Mouse (Mus musculus) neural tube, embryonic 15.5 days (tissue): ENCODE data around the gene Kiz. TPM values are rescaled to one million over a fixed set of nuclear protein-coding genes. Genes with fewer than 3 reads are reported as not detected.

Experiments
- ATAC-seq: fragments of 200-750 bp; cut with Nextera tagmentation; 2 replicates; pipeline ENCODE4 v1.8.0; 2017; ENCODE audit warnings: mild to moderate bottlenecking, moderate TSS enrichment, moderate library complexity; ENCODE audit not compliant: low FRiP score
- H3K27ac ChIP-seq: fragments of 300-500 bp; sonication (generic); replicated peaks from 2 replicates; pipeline ENCODE4 v1.5.1; 2015; ENCODE audit warnings: mild to moderate bottlenecking, inconsistent platforms
- H3K27me3 ChIP-seq: fragments of 300-500 bp; sonication (generic); replicated peaks from 2 replicates; pipeline ENCODE4 v1.6.1; 2015; ENCODE audit warnings: inconsistent platforms
- H3K36me3 ChIP-seq: fragments of 300-500 bp; sonication (generic); 2 replicates; pipeline ENCODE4 v1.6.1; 2015; ENCODE audit warnings: inconsistent platforms
- H3K4me1 ChIP-seq: fragments of 300-500 bp; sonication (generic); 2 replicates; pipeline ENCODE4 v1.6.1; 2015; ENCODE audit warnings: inconsistent platforms
- H3K4me2 ChIP-seq: fragments of 300-500 bp; sonication (generic); 2 replicates; pipeline ENCODE4 v1.6.1; 2015; ENCODE audit warnings: inconsistent platforms, mild to moderate bottlenecking, moderate library complexity
- H3K4me3 ChIP-seq: fragments of 300-500 bp; sonication (generic); replicated peaks from 2 replicates; pipeline ENCODE4 v1.5.1; 2015; ENCODE audit warnings: mild to moderate bottlenecking, inconsistent platforms
- H3K9ac ChIP-seq: fragments of 300-500 bp; sonication (generic); replicated peaks from 2 replicates; pipeline ENCODE4 v1.6.1; 2015; ENCODE audit warnings: mild to moderate bottlenecking, inconsistent platforms
- H3K9me3 ChIP-seq: fragments of 300-500 bp; sonication (generic); replicated peaks from 2 replicates; pipeline ENCODE4 v1.6.1; 2016; ENCODE audit warnings: inconsistent platforms
- WGBS: fragments of 180-500 bp; shearing (Covaris S2); methylation state at CpG from one replicate; pipeline ENCODE4 v1.1.7; 2015; ENCODE audit warnings: mixed read lengths; 5-methylcytosine and 5-hydroxymethylcytosine counted together
- polyA plus RNA-seq: library from polyadenylated mRNA; unstranded; fragments of >200 nt; fragmentation: Nextera tagmentation; extraction: Ambion mirVana; gene quantifications from 2 replicates; pipeline ENCODE4 v1.2.1, GENCODE M21; 2015

Kiz gene
- polyA plus RNA-seq, 1 experiment from 2014 or later, result 25.3 TPM

DNA sequence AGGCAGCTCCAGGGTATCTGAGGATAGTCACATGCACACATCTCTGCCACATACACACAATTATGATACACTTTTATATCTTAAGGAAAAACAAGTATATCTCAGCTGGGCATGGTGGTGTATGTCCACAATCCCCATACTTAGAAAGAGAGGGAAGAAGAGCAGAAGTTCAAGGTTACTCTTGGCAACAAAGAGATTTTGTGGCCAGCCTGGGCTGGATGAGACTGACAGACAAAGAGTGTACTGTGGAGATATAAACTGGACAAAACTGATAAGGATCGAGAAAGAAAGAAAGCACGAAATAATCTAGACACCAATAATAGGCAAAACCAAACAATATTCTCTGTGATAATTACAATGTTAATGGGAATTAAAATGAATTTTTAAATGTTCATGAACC, 151.6 kb downstream of the Kiz start:
- 87% methylated on average over 2 of the region's 2 CpGs for WGBS
- no peak overlapping the region for H3K4me3 ChIP-seq
- no peaks in the 10 kb centered on the region for H3K9me3 ChIP-seq
- H3K27ac ChIP-seq, result no peak overlapping the region
- H3K4me1 ChIP-seq, result peaks cover 9% of the 10 kb centered on the region
- H3K36me3 ChIP-seq, result no peaks in the 10 kb centered on the region
- ATAC-seq, result no peak
- no peak overlapping the region for H3K9ac ChIP-seq
- H3K4me2 ChIP-seq, result no peak overlapping the region
- no peaks in the 10 kb centered on the region for H3K27me3 ChIP-seq

DNA sequence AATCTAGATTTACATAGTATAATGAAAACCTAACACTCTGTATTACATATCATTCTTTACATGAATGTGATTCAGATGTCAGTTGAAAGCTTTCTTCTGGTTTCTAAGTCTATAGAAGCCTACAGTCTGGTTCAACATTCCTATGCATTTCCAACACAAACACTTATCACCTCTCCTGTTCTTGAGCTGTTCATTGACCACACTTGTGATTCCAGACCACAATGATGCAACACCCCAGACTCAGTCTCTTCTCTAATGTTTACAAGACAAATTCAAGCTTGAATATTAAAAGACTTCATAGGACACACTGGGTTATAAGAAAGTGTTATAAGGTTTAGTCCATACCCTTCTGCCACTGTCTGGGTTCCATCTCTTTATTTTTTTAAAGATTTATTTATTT, 153.4 kb downstream of the Kiz start:
- Histone ChIP-seq H3K9ac (no peak overlapping the region), H3K36me3 (no peaks in the 10 kb centered on the region), H3K4me1 (peaks cover 13% of the 10 kb centered on the region), H3K27ac (no peak overlapping the region), H3K9me3 (no peaks in the 10 kb centered on the region), H3K4me3 (no peak overlapping the region), H3K27me3 (no peaks in the 10 kb centered on the region), H3K4me2 (no peak overlapping the region)
- no peak for ATAC-seq

DNA sequence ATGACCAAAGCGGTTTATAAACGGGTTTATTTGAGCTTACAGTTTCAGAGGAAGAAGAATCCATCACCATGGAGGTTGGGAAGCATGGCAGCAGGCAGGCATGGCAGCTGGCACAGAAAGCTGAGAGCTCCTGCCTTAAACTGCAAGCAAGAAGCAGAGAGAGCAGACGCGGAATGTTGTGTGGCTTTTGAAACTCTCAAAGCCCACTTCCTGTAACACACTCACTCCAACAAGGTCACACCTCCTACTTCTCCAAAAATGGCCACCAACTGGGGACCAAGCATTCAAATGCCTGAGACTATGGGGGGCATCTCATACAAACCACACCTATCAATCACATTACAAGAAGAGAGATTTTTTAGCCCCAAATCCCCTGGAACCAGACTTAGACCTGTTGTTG, 154.5 kb downstream of the Kiz start:
- Histone ChIP-seq H3K27ac (no peak overlapping the region), H3K4me3 (no peak overlapping the region), H3K27me3 (no peaks in the 10 kb centered on the region), H3K4me1 (peaks cover 23% of the 10 kb centered on the region), H3K4me2 (no peak overlapping the region), H3K9ac (no peak overlapping the region), H3K36me3 (no peaks in the 10 kb centered on the region), H3K9me3 (no peaks in the 10 kb centered on the region)
- no peak for ATAC-seq
- 95% methylated on average over 4 of the region's 4 CpGs for WGBS

DNA sequence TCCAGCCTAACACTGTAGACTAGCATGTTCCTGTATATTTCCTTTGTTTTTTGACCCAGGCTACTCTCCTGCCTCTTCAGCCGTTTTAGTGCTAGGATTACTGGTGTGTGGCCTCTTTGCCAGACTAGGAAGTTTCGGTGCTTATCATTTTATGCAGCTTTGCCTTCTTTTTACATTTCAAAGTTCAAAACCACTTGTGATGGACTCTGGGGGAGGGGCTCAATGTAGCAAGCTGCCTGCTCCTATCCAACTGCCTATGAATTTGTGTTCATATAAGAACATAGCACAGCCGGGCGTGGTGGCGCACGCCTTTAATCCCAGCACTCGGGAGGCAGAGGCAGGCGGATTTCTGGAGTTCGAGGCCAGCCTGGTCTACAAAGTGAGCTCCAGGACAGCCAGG, 155.3 kb downstream of the Kiz start:
- no peaks in the 10 kb centered on the region for H3K36me3 ChIP-seq
- no peak for ATAC-seq
- WGBS, result 97% methylated on average over 9 of the region's 9 CpGs

DNA sequence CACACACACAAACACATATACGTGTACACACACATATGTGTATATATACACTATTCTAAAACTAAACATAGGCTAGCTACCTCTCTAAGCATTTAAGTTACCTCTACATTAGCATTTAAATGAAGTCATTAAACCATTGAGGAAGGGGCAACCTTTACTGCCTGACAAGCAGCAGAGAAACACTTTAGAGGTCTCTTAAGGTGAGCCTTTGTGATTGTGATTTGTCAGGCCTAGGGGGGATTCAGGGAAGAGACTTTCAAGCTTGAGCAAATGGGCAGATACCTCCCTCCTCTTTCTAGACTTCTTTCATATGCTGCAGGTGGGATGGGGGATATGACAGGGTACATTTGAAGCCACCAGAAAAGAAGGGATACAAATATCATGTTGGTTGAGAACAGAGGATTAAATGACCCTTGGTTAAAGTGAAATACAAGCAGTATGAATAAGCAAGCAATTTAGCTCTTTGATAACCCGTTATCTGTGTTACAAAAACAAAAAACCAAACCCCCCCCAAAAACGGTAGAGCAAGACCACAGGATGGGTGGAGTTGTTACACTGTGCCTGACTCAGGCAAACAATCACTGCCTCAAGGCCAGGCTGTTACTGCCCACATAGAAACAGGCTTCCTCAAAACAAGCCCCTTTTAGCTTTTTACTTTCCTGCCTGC, 155.9 kb downstream of the Kiz start:
- Histone ChIP-seq H3K9me3 (no peaks in the 10 kb centered on the region), H3K36me3 (no peaks in the 10 kb centered on the region), H3K4me2 (peak overlapping the region; percentile 69), H3K27me3 (no peaks in the 10 kb centered on the region), H3K4me1 (peaks cover 24% of the 10 kb centered on the region), H3K27ac (peak overlapping the region; percentile 96), H3K9ac (peak overlapping the region; percentile 73; the same call in 1 of the 2 replicates), H3K4me3 (peak overlapping the region; percentile 80)
- WGBS, result 70% methylated on average over 3 of the region's 3 CpGs
- ATAC-seq, result no peak

More for the DNA sequence above, 155.3 kb downstream of the Kiz start:
- no peak overlapping the region for H3K27ac ChIP-seq
- H3K27me3 ChIP-seq, result no peaks in the 10 kb centered on the region
- H3K9ac ChIP-seq, result no peak overlapping the region
- H3K4me1 ChIP-seq, result peaks cover 24% of the 10 kb centered on the region
- no peak overlapping the region for H3K4me3 ChIP-seq
- no peak overlapping the region for H3K4me2 ChIP-seq
- no peaks in the 10 kb centered on the region for H3K9me3 ChIP-seq

DNA sequence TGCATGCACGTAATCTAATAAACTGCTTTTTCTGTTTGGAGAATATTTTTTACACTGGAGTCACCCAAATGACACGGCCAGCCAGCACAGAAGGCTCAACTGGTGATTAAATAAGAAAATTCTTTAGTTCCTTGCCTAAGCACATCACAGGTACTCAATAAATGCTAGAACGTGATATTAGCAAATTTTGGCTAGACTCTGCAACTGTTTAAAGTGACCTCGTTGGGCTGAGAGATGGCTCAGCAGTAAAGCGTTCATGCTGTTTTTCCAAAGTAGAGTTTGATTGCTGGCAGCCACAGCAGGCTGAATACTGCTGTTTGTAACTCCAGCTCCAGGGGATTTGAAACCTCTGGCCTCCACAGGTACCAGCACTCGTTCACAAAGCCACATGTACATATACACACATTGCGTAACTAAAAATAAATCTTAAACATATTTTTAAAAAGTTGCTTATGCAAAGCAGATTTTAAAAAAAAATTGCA, 156.5 kb downstream of the Kiz start:
- Histone ChIP-seq H3K36me3 (no peaks in the 10 kb centered on the region), H3K27me3 (no peaks in the 10 kb centered on the region), H3K4me2 (peak overlapping the region; percentile 69), H3K9ac (peak overlapping the region; percentile 73), H3K27ac (peak overlapping the region; percentile 96), H3K4me3 (peak overlapping the region; percentile 80), H3K4me1 (peaks cover 24% of the 10 kb centered on the region), H3K9me3 (no peaks in the 10 kb centered on the region)
- 45% methylated on average over 7 of the region's 7 CpGs for WGBS
- ATAC-seq, result peak; percentile 10; the same call in 1 of the 2 replicates

DNA sequence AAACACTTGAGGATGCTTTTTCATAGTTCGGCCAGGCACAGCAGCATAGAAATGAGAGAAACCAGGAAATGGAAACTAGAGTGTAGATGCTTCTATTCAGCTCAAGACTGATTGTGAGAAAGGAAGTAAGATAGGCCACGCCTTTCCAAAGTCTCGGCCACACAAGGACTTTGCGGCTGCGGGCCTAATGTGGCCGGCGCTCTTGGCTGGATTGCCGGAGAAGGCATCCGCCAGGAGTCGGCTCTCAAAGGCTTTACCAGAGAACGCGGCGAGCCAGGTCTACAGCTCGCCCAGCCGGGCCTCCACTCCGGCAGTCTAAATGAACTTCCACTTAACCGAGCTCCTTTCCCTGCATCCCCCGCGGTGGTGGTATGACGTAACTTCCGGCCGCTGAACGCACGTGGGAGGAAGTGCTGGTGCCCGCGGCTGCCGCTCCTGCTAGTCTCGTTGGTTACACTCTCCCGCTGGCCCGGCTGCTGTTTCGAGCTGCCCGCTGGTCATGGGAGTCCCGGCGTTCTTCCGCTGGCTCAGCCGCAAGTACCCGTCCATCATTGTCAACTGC, 157.0 kb downstream of the Kiz start, which contains the start of gene Xrn2:
Xrn2 (plus strand) TSS at position 374 of the 562 bp plus-strand sequence.
- under 1% methylated on average over 37 of the region's 37 CpGs for WGBS
- Histone ChIP-seq H3K27ac (peak within 1 kb of the TSS; percentile 96), H3K4me2 (peak within 1 kb of the TSS; percentile 69), H3K27me3 (no peaks in the 10 kb centered on the region), H3K36me3 (no peaks in the 10 kb centered on the region), H3K9ac (peak within 1 kb of the TSS; percentile 73), H3K4me3 (peak within 1 kb of the TSS; percentile 80), H3K4me1 (peaks cover 24% of the 10 kb centered on the region), H3K9me3 (no peaks in the 10 kb centered on the region)
- peak; percentile 98 for ATAC-seq

DNA sequence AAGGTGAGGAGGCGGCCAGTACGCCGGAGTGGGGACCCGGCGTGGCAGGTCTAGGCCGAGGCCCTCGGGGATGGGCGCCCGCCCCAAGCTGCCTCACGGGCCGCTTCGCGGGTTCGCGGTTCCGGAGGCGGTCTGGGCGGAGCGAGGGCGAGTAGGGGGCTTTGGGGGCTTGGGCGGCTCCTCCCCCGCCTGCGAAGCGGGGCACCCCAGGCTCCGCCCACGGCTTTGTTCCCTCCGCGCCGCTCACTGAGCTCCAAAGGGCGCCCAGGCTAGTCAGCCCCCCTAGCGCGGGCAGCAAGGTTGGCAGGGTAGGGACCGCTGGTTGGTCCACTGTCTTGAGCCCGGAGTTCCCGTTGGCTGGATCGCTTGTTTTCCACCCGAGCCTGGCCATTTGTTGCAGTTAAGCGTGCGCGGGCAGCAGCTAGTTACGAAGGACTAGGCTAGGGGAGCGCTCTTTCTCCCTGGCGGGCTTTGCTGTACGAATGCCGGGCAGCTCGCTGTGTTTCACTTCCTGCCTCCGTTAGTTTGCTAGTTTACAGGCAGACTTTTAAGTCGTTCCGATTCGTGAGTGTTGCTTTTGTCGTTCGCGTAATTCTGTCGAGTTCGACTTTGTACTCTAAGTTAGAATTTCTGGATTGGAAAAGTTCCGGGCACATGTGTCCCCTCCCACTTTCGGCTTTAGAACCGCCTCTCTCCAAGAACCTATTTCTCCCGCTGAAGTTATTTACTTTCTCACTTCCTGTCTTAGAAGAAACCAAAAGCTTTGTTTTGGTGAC, 157.7 kb downstream of the Kiz start:
- peak overlapping the region; percentile 96 for H3K27ac ChIP-seq
- H3K9me3 ChIP-seq, result no peaks in the 10 kb centered on the region
- H3K27me3 ChIP-seq, result no peaks in the 10 kb centered on the region
- H3K36me3 ChIP-seq, result no peaks in the 10 kb centered on the region
- peak overlapping the region; percentile 80 for H3K4me3 ChIP-seq
- H3K9ac ChIP-seq, result peak overlapping the region; percentile 73
- ATAC-seq, result peak; percentile 89
- WGBS, result under 1% methylated on average over 56 of the region's 59 CpGs
- peaks cover 24% of the 10 kb centered on the region for H3K4me1 ChIP-seq
- H3K4me2 ChIP-seq, result peak overlapping the region; percentile 69

DNA sequence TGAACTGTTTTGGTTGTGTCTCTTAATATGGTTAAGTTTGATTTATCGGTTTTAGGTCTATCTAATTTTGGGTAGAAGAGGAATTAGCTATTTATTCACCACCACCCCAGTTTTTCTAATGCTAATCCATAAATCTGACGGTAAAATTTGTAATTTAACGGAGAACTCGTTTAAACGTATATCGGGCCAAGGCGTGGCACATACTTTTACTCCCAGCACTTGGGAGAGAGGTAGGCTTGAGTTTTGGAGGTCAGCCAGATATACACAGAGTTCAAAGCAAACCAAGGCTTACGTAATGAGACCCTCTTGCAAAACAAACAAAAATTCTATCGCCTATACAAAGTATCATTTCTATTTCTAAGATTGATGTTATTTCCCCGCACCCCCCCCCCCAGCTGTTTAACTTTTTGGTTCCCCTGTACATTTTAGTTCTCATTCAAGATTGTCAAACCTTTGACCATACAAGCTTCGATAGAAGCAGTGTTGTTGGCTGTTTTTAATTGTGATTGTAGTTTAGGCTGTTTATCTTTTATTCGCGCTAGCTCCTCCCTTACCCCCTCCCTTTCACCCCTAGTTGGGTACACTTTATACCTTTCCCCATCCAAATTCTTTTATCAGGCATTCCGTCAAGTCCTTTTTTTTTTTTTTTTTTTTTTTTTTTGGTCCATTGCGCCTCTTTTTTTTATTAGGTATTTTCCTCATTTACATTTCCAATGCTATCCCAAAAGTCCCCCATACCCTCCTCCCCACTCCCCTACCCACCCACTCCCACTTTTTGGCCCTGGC, 158.6 kb downstream of the Kiz start:
- H3K27ac ChIP-seq, result peak overlapping the region; percentile 96; the same call in 1 of the 2 replicates
- peaks cover 24% of the 10 kb centered on the region for H3K4me1 ChIP-seq
- H3K36me3 ChIP-seq, result no peaks in the 10 kb centered on the region
- no peaks in the 10 kb centered on the region for H3K9me3 ChIP-seq
- peak overlapping the region; percentile 69 for H3K4me2 ChIP-seq
- peak overlapping the region; percentile 73 for H3K9ac ChIP-seq
- H3K4me3 ChIP-seq, result peak overlapping the region; percentile 80
- ATAC-seq, result no peak
- H3K27me3 ChIP-seq, result no peaks in the 10 kb centered on the region
- WGBS, result 33% methylated on average over 15 of the region's 15 CpGs
